Comparison of ENCODE assay signal across 8 mouse cellular contexts in genomic region chr11:16752349-16753153, GRCm38 (mm10). TPM values are rescaled to one million over a fixed set of nuclear protein-coding genes. Genes with fewer than 3 reads are reported as not detected.
DNase-seq lines count a peak whose midpoint lies in the region; ATAC-seq and TF ChIP-seq lines count a peak whose summit lies in the region.

No protein-coding gene starts in this region.

- DNase-seq in liver, adult 2 months (ENCODE audit: extremely low read depth, low read depth, low spot score): no peak
- DNase-seq in liver: no peak
- peak; percentile 23 to 34 for DNase-seq in heart, postnatal 36 days
- peak; percentile 27 for DNase-seq in limb, embryonic 14.5 days (ENCODE audit: low spot score)
- DNase-seq in midbrain, embryonic 14.5 days: peak; percentile 34
- DNase-seq in layer of hippocampus, adult 11-12 months (ENCODE audit: low spot score): no peak
- DNase-seq in frontal cortex, postnatal 10 days (ENCODE audit: low spot score in 2 of 2): no peak

- H3K27ac ChIP-seq in liver, adult 2 months (replicated peaks; ENCODE audit: insufficient read depth, low read depth, low read length): peak overlapping the region; percentile 99
- H3K27ac ChIP-seq in embryonic facial prominence, embryonic 13.5 days: 0 out of 2 replicates have a peak overlapping the region, but pooled peaks have one; percentile 9
- H3K27ac ChIP-seq in limb, embryonic 14.5 days (replicated peaks; ENCODE audit: low read depth, low read length): peak overlapping the region; percentile 33; the same call in 1 of the 2 replicates
- H3K27ac ChIP-seq in midbrain, embryonic 14.5 days (replicated peaks; ENCODE audit: low read depth, low read length): no peak overlapping the region

- intact Hi-C loops in heart, postnatal 36 days (cut with DNase I): loop anchor here (2.0 to 5.0 kb wide), 4 partner anchors 40 to 225 kb away; no protein-coding TSS in a partner anchor

- peaks cover 31% of the 10 kb centered on the region for H3K36me3 ChIP-seq in liver, adult 2 months (ENCODE audit: control insufficient read depth, insufficient read depth, low read length)
- no peaks in the 10 kb centered on the region for H3K36me3 ChIP-seq in embryonic facial prominence, embryonic 13.5 days
- no peaks in the 10 kb centered on the region for H3K36me3 ChIP-seq in limb, embryonic 14.5 days (ENCODE audit: control insufficient read depth, insufficient read depth, low read length)
- H3K36me3 ChIP-seq in midbrain, embryonic 14.5 days (ENCODE audit: control insufficient read depth, insufficient read depth, low read length): no peaks in the 10 kb centered on the region

- no peaks in the 10 kb centered on the region for H3K27me3 ChIP-seq in liver, adult 2 months (ENCODE audit: control insufficient read depth, insufficient read depth, low read length)
- peaks cover 52% of the 10 kb centered on the region for H3K27me3 ChIP-seq in embryonic facial prominence, embryonic 13.5 days
- peaks cover 13% of the 10 kb centered on the region; the same call in 1 of the 2 replicates for H3K27me3 ChIP-seq in limb, embryonic 14.5 days (ENCODE audit: control insufficient read depth, insufficient read depth, low read length)
- peaks cover 37% of the 10 kb centered on the region for H3K27me3 ChIP-seq in midbrain, embryonic 14.5 days (ENCODE audit: control insufficient read depth, insufficient read depth, low read length)

- TF ChIP-seq POLR2A in liver, adult 2 months (IDR thresholded peaks at IDR 0.05; ENCODE audit: extremely low read depth, insufficient read depth, low read length): peak; percentile 40; the same call in 1 of the 2 replicates
- no peak for TF ChIP-seq POLR2A in limb, embryonic 14.5 days (IDR thresholded peaks at IDR 0.05; ENCODE audit: borderline replicate concordance, extremely low read depth, insufficient read depth, insufficient read length)

- H3K4me2 ChIP-seq in embryonic facial prominence, embryonic 13.5 days: peak overlapping the region; percentile 93
- H3K4me2 ChIP-seq in limb, embryonic 14.5 days (replicated peaks; ENCODE audit: low read depth, low read length, severe bottlenecking): peak overlapping the region; percentile 84
- H3K4me2 ChIP-seq in midbrain, embryonic 14.5 days (ENCODE audit: low read length): peak overlapping the region; percentile 95

- H3K9ac ChIP-seq in liver, adult 2 months (ENCODE audit: low read depth, low read length): peak overlapping the region; percentile 99
- peak overlapping the region; percentile 78 for H3K9ac ChIP-seq in embryonic facial prominence, embryonic 13.5 days
- peak overlapping the region; percentile 70 for H3K9ac ChIP-seq in limb, embryonic 14.5 days (ENCODE audit: low read depth, low read length, severe bottlenecking)
- peak overlapping the region; percentile 42 for H3K9ac ChIP-seq in midbrain, embryonic 14.5 days (replicated peaks; ENCODE audit: low read length)

- under 1% methylated on average over 68 of the region's 68 CpGs for WGBS in liver, adult 2 months
- WGBS in embryonic facial prominence, embryonic 13.5 days: under 1% methylated on average over 68 of the region's 68 CpGs
- under 1% methylated on average over 63 of the region's 68 CpGs for WGBS in limb, embryonic 14.5 days
- WGBS in midbrain, embryonic 14.5 days: under 1% methylated on average over 66 of the region's 68 CpGs

- peaks cover 6% of the 10 kb centered on the region for H3K4me1 ChIP-seq in liver, adult 2 months (ENCODE audit: control insufficient read depth, insufficient read depth, low read length)
- peaks cover 21% of the 10 kb centered on the region; the same call in 1 of the 2 replicates for H3K4me1 ChIP-seq in embryonic facial prominence, embryonic 13.5 days
- peaks cover 5% of the 10 kb centered on the region; the same call in 1 of the 2 replicates for H3K4me1 ChIP-seq in limb, embryonic 14.5 days (ENCODE audit: control insufficient read depth, insufficient read depth, low read length)
- H3K4me1 ChIP-seq in midbrain, embryonic 14.5 days (ENCODE audit: control insufficient read depth, insufficient read depth, low read length): peaks cover 14% of the 10 kb centered on the region

- TF ChIP-seq CTCF in liver, adult 2 months (IDR thresholded peaks at IDR 0.05; ENCODE audit: low read depth, low read length): no peak; the same call in 1 of the 2 replicates

- peak overlapping the region; percentile 94 for H3K4me3 ChIP-seq in liver, adult 2 months (ENCODE audit: insufficient read depth, low read depth, low read length)
- peak overlapping the region; percentile 69 for H3K4me3 ChIP-seq in embryonic facial prominence, embryonic 13.5 days
- peak overlapping the region; percentile 79 for H3K4me3 ChIP-seq in limb, embryonic 14.5 days (replicated peaks; ENCODE audit: low read length)
- H3K4me3 ChIP-seq in midbrain, embryonic 14.5 days (replicated peaks; ENCODE audit: low read depth, low read length): peak overlapping the region; percentile 49

- no peaks in the 10 kb centered on the region for H3K9me3 ChIP-seq in embryonic facial prominence, embryonic 13.5 days
- H3K9me3 ChIP-seq in limb, embryonic 14.5 days (ENCODE audit: control insufficient read depth, low read length): no peaks in the 10 kb centered on the region
- no peaks in the 10 kb centered on the region for H3K9me3 ChIP-seq in midbrain, embryonic 14.5 days (ENCODE audit: control insufficient read depth, low read length)

- ATAC-seq in embryonic facial prominence, embryonic 13.5 days (ENCODE audit: insufficient number of reproducible peaks, insufficient read depth, low FRiP score, low TSS enrichment, low read depth): peak; percentile 58
- ATAC-seq in limb, embryonic 14.5 days (ENCODE audit: low FRiP score, low read depth): peak; percentile 51
- peak; percentile 59 for ATAC-seq in midbrain, embryonic 14.5 days (ENCODE audit: low FRiP score, low TSS enrichment)

- H3K79me2 ChIP-seq in liver, adult 2 months (ENCODE audit: control insufficient read depth, insufficient read depth, low read length): peaks cover 29% of the 10 kb centered on the region

RNA-seq across cellular contexts. Expression of gene Egfr, which starts 0.5 kb away (rescaled TPM):
- 193 and 198 TPM in 2 replicates for total RNA-seq in liver, adult 2 months (2014; rRNA removed)
- polyA plus RNA-seq in liver, adult 2 months (2012; rRNA removed): 117 and 215 TPM in 2 replicates
- 12.6 and 17.0 TPM in 2 replicates for polyA plus RNA-seq in embryonic facial prominence, embryonic 13.5 days (2015; fragmentation: Nextera tagmentation; extraction: Ambion mirVana)
- 10 to 100 TPM in 1 of 2 experiments, 1 to 10 TPM in 1; 5.5 to 10.5 TPM for total RNA-seq in heart, postnatal 36 days (2021)
- 19.8 and 33.3 TPM in 2 replicates for polyA plus RNA-seq in limb, embryonic 14.5 days (2012; rRNA removed)
- 32.2 and 35.8 TPM in 2 replicates for polyA plus RNA-seq in limb, embryonic 14.5 days (2014; fragmentation: Nextera tagmentation; extraction: Ambion mirVana)
- polyA plus RNA-seq in midbrain, embryonic 14.5 days (2014; fragmentation: Nextera tagmentation; extraction: Ambion mirVana): 3.8 and 4.2 TPM in 2 replicates

Comparison
In these comparisons a context has a peak if more than half of its experiments do, and no peak if none do; other contexts are left out.
1. DNase-seq: peak in heart, postnatal 36 days (2 of 2), limb, embryonic 14.5 days (single experiment) and midbrain, embryonic 14.5 days (single experiment); none in liver, adult 2 months (single experiment), liver (single experiment), layer of hippocampus, adult 11-12 months (single experiment) and frontal cortex, postnatal 10 days (0 of 2).
2. H3K9ac ChIP-seq: peak in every context shown above with its lines; median percentile 99 in liver, adult 2 months; 78 in embryonic facial prominence, embryonic 13.5 days; 70 in limb, embryonic 14.5 days; 42 in midbrain, embryonic 14.5 days.
3. Peak in every context shown above with its lines, with median percentiles within 50 percentile points of each other: H3K4me3 ChIP-seq, ATAC-seq and H3K4me2 ChIP-seq.